Mouse (Mus musculus): ENCODE measurements at regions not wholly inside any gene's neighbourhood (a gene's known extent, or its start where the extent isn't known, plus 50 kb on each side); places are given as distances from the start of the nearest gene placed in this dataset.

- Histone ChIP-seq H3K4me1 (no peaks in the 10 kb centered on the region), H3K4me3 (no peak overlapping the region), H3K4me2 (no peak overlapping the region), H3K27ac (no peak overlapping the region), H3K9ac (no peak overlapping the region), H3K27me3 (no peaks in the 10 kb centered on the region), H3K36me3 (no peaks in the 10 kb centered on the region), H3K9me3 (no peaks in the 10 kb centered on the region)
- WGBS = 59% methylated on average over 7 of the region's 7 CpGs
- ATAC-seq (ENCODE audit: borderline replicate concordance, extremely low read depth, low FRiP score, low TSS enrichment) = no peak
These were observed 87.1 kb upstream of the Mtap start for GRCm38 (mm10) chr4:89049592-89050440.

GRCm38 (mm10) chr4:89044516-89044915 lies 92.4 kb upstream of the Mtap start:
- Histone ChIP-seq H3K9me3 (no peaks in the 10 kb centered on the region), H3K27me3 (no peaks in the 10 kb centered on the region), H3K27ac (no peak overlapping the region), H3K4me3 (no peak overlapping the region), H3K4me1 (no peaks in the 10 kb centered on the region), H3K9ac (no peak overlapping the region), H3K36me3 (no peaks in the 10 kb centered on the region), H3K4me2 (no peak overlapping the region)
- no peak for ATAC-seq (ENCODE audit: borderline replicate concordance, extremely low read depth, low FRiP score, low TSS enrichment)

GRCm38 (mm10) chr4:89043982-89044381 lies 92.9 kb upstream of the Mtap start:
- WGBS = 28% methylated on average over 1 of the region's 1 CpGs
- H3K4me2 ChIP-seq = no peak overlapping the region
- no peaks in the 10 kb centered on the region for H3K4me1 ChIP-seq
- ATAC-seq (ENCODE audit: borderline replicate concordance, extremely low read depth, low FRiP score, low TSS enrichment) = no peak
- H3K27me3 ChIP-seq = no peaks in the 10 kb centered on the region
- H3K9me3 ChIP-seq = no peaks in the 10 kb centered on the region
- H3K36me3 ChIP-seq = no peaks in the 10 kb centered on the region
- H3K4me3 ChIP-seq = no peak overlapping the region
- no peak overlapping the region for H3K27ac ChIP-seq
- no peak overlapping the region for H3K9ac ChIP-seq

GRCm38 (mm10) chr4:89040856-89041255 lies 96.1 kb upstream of the Mtap start:
- WGBS = 50% methylated on average over 5 of the region's 5 CpGs
- Histone ChIP-seq H3K9ac (no peak overlapping the region), H3K27ac (no peak overlapping the region), H3K36me3 (no peaks in the 10 kb centered on the region), H3K4me1 (no peaks in the 10 kb centered on the region), H3K27me3 (no peaks in the 10 kb centered on the region), H3K9me3 (no peaks in the 10 kb centered on the region), H3K4me3 (no peak overlapping the region), H3K4me2 (no peak overlapping the region)
- ATAC-seq (ENCODE audit: borderline replicate concordance, extremely low read depth, low FRiP score, low TSS enrichment) = no peak

GRCm38 (mm10) chr4:89038906-89039305 lies 98.0 kb upstream of the Mtap start:
- no peak overlapping the region for H3K9ac ChIP-seq
- 62% methylated on average over 5 of the region's 5 CpGs for WGBS
- H3K4me2 ChIP-seq = no peak overlapping the region
- no peaks in the 10 kb centered on the region for H3K9me3 ChIP-seq
- H3K4me3 ChIP-seq = no peak overlapping the region
- H3K4me1 ChIP-seq = no peaks in the 10 kb centered on the region
- H3K27me3 ChIP-seq = no peaks in the 10 kb centered on the region
- H3K27ac ChIP-seq = no peak overlapping the region
- H3K36me3 ChIP-seq = no peaks in the 10 kb centered on the region
- ATAC-seq (ENCODE audit: borderline replicate concordance, extremely low read depth, low FRiP score, low TSS enrichment) = no peak

GRCm38 (mm10) chr4:89038135-89038534 lies 98.8 kb upstream of the Mtap start:
- no peak for ATAC-seq (ENCODE audit: borderline replicate concordance, extremely low read depth, low FRiP score, low TSS enrichment)
- 52% methylated on average over 4 of the region's 4 CpGs for WGBS
- Histone ChIP-seq H3K4me2 (no peak overlapping the region), H3K9me3 (no peaks in the 10 kb centered on the region), H3K4me1 (no peaks in the 10 kb centered on the region), H3K27me3 (no peaks in the 10 kb centered on the region), H3K36me3 (no peaks in the 10 kb centered on the region), H3K4me3 (no peak overlapping the region), H3K9ac (no peak overlapping the region), H3K27ac (no peak overlapping the region)

GRCm38 (mm10) chr4:89034822-89035221 lies 102.1 kb upstream of the Mtap start:
- Histone ChIP-seq H3K27me3 (no peaks in the 10 kb centered on the region), H3K27ac (no peak overlapping the region), H3K4me2 (no peak overlapping the region), H3K4me3 (no peak overlapping the region), H3K4me1 (no peaks in the 10 kb centered on the region), H3K36me3 (no peaks in the 10 kb centered on the region), H3K9me3 (no peaks in the 10 kb centered on the region), H3K9ac (no peak overlapping the region)
- ATAC-seq (ENCODE audit: borderline replicate concordance, extremely low read depth, low FRiP score, low TSS enrichment) = no peak
- 66% methylated on average over 2 of the region's 2 CpGs for WGBS

GRCm38 (mm10) chr4:89034299-89034698 lies 102.6 kb upstream of the Mtap start:
- Histone ChIP-seq H3K4me3 (no peak overlapping the region), H3K4me2 (no peak overlapping the region), H3K36me3 (no peaks in the 10 kb centered on the region), H3K9me3 (no peaks in the 10 kb centered on the region), H3K27me3 (no peaks in the 10 kb centered on the region), H3K9ac (no peak overlapping the region), H3K27ac (no peak overlapping the region), H3K4me1 (no peaks in the 10 kb centered on the region)
- ATAC-seq (ENCODE audit: borderline replicate concordance, extremely low read depth, low FRiP score, low TSS enrichment) = no peak
- 57% methylated on average over 3 of the region's 3 CpGs for WGBS

GRCm38 (mm10) chr4:89012681-89013353 lies 124.1 kb upstream of the Mtap start:
- no peak overlapping the region for H3K9ac ChIP-seq
- H3K36me3 ChIP-seq = no peaks in the 10 kb centered on the region
- H3K4me3 ChIP-seq = no peak overlapping the region
- H3K27ac ChIP-seq = no peak overlapping the region
- WGBS = 14% methylated on average over 2 of the region's 2 CpGs
- no peaks in the 10 kb centered on the region for H3K4me1 ChIP-seq
- no peaks in the 10 kb centered on the region for H3K9me3 ChIP-seq
- no peak for ATAC-seq (ENCODE audit: borderline replicate concordance, extremely low read depth, low FRiP score, low TSS enrichment)
- no peak overlapping the region for H3K4me2 ChIP-seq
- no peaks in the 10 kb centered on the region for H3K27me3 ChIP-seq

GRCm38 (mm10) chr4:89008561-89008960 lies 128.4 kb upstream of the Mtap start:
- WGBS = 78% methylated on average over 5 of the region's 5 CpGs
- ATAC-seq (ENCODE audit: borderline replicate concordance, extremely low read depth, low FRiP score, low TSS enrichment) = no peak
- Histone ChIP-seq H3K4me2 (no peak overlapping the region), H3K27ac (no peak overlapping the region), H3K36me3 (no peaks in the 10 kb centered on the region), H3K4me3 (no peak overlapping the region), H3K9me3 (no peaks in the 10 kb centered on the region), H3K9ac (no peak overlapping the region), H3K4me1 (no peaks in the 10 kb centered on the region), H3K27me3 (no peaks in the 10 kb centered on the region)

- no peaks in the 10 kb centered on the region for H3K9me3 ChIP-seq
- no peaks in the 10 kb centered on the region for H3K4me1 ChIP-seq
- ATAC-seq (ENCODE audit: borderline replicate concordance, extremely low read depth, low FRiP score, low TSS enrichment) = no peak
- no peak overlapping the region for H3K4me2 ChIP-seq
- no peak overlapping the region for H3K27ac ChIP-seq
- H3K4me3 ChIP-seq = no peak overlapping the region
- no peaks in the 10 kb centered on the region for H3K36me3 ChIP-seq
- 76% methylated on average over 4 of the region's 4 CpGs for WGBS
- no peak overlapping the region for H3K9ac ChIP-seq
- no peaks in the 10 kb centered on the region for H3K27me3 ChIP-seq
These were observed 121.5 kb upstream of the Ifne start for GRCm38 (mm10) chr4:89001470-89001869.

- H3K36me3 ChIP-seq = no peaks in the 10 kb centered on the region
- H3K27me3 ChIP-seq = no peaks in the 10 kb centered on the region
- no peak overlapping the region for H3K9ac ChIP-seq
- 73% methylated on average over 4 of the region's 4 CpGs for WGBS
- H3K9me3 ChIP-seq = no peaks in the 10 kb centered on the region
- H3K4me3 ChIP-seq = no peak overlapping the region
- no peak for ATAC-seq (ENCODE audit: borderline replicate concordance, extremely low read depth, low FRiP score, low TSS enrichment)
- H3K27ac ChIP-seq = no peak overlapping the region
- H3K4me1 ChIP-seq = no peaks in the 10 kb centered on the region
- H3K4me2 ChIP-seq = no peak overlapping the region
These were observed 120.9 kb upstream of the Ifne start for GRCm38 (mm10) chr4:89000855-89001254.
